Mouse (Mus musculus): ENCODE measurements at regions not wholly inside any gene's neighbourhood (a gene's known extent, or its start where the extent isn't known, plus 50 kb on each side); places are given as distances from the start of the nearest gene placed in this dataset.

GRCm38 (mm10) chr8:26815020-26815584 is 162.0 kb upstream of the Zfp703 start:
- Histone ChIP-seq H3K9me3 (ENCODE audit: low read length) (no peaks in the 10 kb centered on the region), H3K4me2 (ENCODE audit: low read depth) (no peak overlapping the region), H3K9ac (no peak overlapping the region), H3K36me3 (ENCODE audit: insufficient read depth) (no peaks in the 10 kb centered on the region), H3K27ac (ENCODE audit: low read depth, low read length) (no peak overlapping the region), H3K4me1 (ENCODE audit: insufficient read depth) (peaks cover 10% of the 10 kb centered on the region; the same call in 1 of the 2 replicates), H3K27me3 (ENCODE audit: insufficient read depth, low read length) (no peaks in the 10 kb centered on the region), H3K4me3 (ENCODE audit: low read depth, low read length) (no peak overlapping the region)
- TF ChIP-seq CTCF (IDR thresholded peaks at IDR 0.05; ENCODE audit: low read depth), result no peak
- DNase-seq, result no peak
- WGBS, result 47% methylated on average over 15 of the region's 15 CpGs
- ATAC-seq, result no peak; the same call in 1 of the 2 replicates

GRCm38 (mm10) chr8:26816977-26817376 is 160.1 kb upstream of the Zfp703 start:
- Histone ChIP-seq H3K9ac (no peak overlapping the region), H3K4me1 (ENCODE audit: insufficient read depth) (peaks cover 7% of the 10 kb centered on the region; the same call in 1 of the 2 replicates), H3K4me3 (ENCODE audit: low read depth, low read length) (no peak overlapping the region), H3K9me3 (ENCODE audit: low read length) (no peaks in the 10 kb centered on the region), H3K27me3 (ENCODE audit: insufficient read depth, low read length) (no peaks in the 10 kb centered on the region), H3K27ac (ENCODE audit: low read depth, low read length) (no peak overlapping the region), H3K4me2 (ENCODE audit: low read depth) (no peak overlapping the region), H3K36me3 (ENCODE audit: insufficient read depth) (no peaks in the 10 kb centered on the region)
- 73% methylated on average over 7 of the region's 7 CpGs for WGBS
- ATAC-seq (peak; percentile 54), DNase-seq (peak; percentile 44)
- TF ChIP-seq CTCF (IDR thresholded peaks at IDR 0.05; ENCODE audit: low read depth), result no peak

GRCm38 (mm10) chr8:26824189-26824941 is 152.8 kb upstream of the Zfp703 start:
- TF ChIP-seq CTCF (IDR thresholded peaks at IDR 0.05; ENCODE audit: low read depth), result no peak
- no peak for DNase-seq
- Histone ChIP-seq H3K4me2 (ENCODE audit: low read depth) (no peak overlapping the region), H3K4me1 (ENCODE audit: insufficient read depth) (no peaks in the 10 kb centered on the region), H3K9ac (no peak overlapping the region), H3K36me3 (ENCODE audit: insufficient read depth) (no peaks in the 10 kb centered on the region), H3K9me3 (ENCODE audit: low read length) (no peaks in the 10 kb centered on the region), H3K27me3 (ENCODE audit: insufficient read depth, low read length) (0 out of 2 replicates have a peak, but pooled peaks cover 4% of the 10 kb centered on the region), H3K27ac (ENCODE audit: low read depth, low read length) (no peak overlapping the region), H3K4me3 (ENCODE audit: low read depth, low read length) (no peak overlapping the region)
- 87% methylated on average over 8 of the region's 8 CpGs for WGBS
- ATAC-seq, result no peak

- ATAC-seq, result no peak
- H3K9me3 ChIP-seq (ENCODE audit: low read length), result no peaks in the 10 kb centered on the region
- H3K27ac ChIP-seq (ENCODE audit: low read depth, low read length), result no peak overlapping the region
- TF ChIP-seq CTCF (IDR thresholded peaks at IDR 0.05; ENCODE audit: low read depth), result no peak
- H3K9ac ChIP-seq, result no peak overlapping the region
- no peak overlapping the region for H3K4me2 ChIP-seq (ENCODE audit: low read depth)
- H3K27me3 ChIP-seq (ENCODE audit: insufficient read depth, low read length), result peaks cover 4% of the 10 kb centered on the region; the same call in 1 of the 2 replicates
- no peaks in the 10 kb centered on the region for H3K4me1 ChIP-seq (ENCODE audit: insufficient read depth)
- WGBS, result 57% methylated on average over 10 of the region's 10 CpGs
- no peaks in the 10 kb centered on the region for H3K36me3 ChIP-seq (ENCODE audit: insufficient read depth)
- no peak overlapping the region for H3K4me3 ChIP-seq (ENCODE audit: low read depth, low read length)
- DNase-seq, result no peak
These were observed 148.7 kb upstream of the Zfp703 start for GRCm38 (mm10) chr8:26828311-26828909.

GRCm38 (mm10) chr8:26829313-26829712 is 147.8 kb upstream of the Zfp703 start:
- DNase-seq, result no peak
- Histone ChIP-seq H3K36me3 (ENCODE audit: insufficient read depth) (no peaks in the 10 kb centered on the region), H3K27me3 (ENCODE audit: insufficient read depth, low read length) (peaks cover 4% of the 10 kb centered on the region; the same call in 1 of the 2 replicates), H3K4me3 (ENCODE audit: low read depth, low read length) (no peak overlapping the region), H3K9me3 (ENCODE audit: low read length) (no peaks in the 10 kb centered on the region), H3K9ac (no peak overlapping the region), H3K4me2 (ENCODE audit: low read depth) (no peak overlapping the region), H3K27ac (ENCODE audit: low read depth, low read length) (no peak overlapping the region), H3K4me1 (ENCODE audit: insufficient read depth) (no peaks in the 10 kb centered on the region)
- WGBS, result 89% methylated on average over 4 of the region's 4 CpGs
- no peak for TF ChIP-seq CTCF (IDR thresholded peaks at IDR 0.05; ENCODE audit: low read depth)
- ATAC-seq, result no peak

- peak; percentile 44 for TF ChIP-seq CTCF (IDR thresholded peaks at IDR 0.05; ENCODE audit: low read depth)
- Histone ChIP-seq H3K9me3 (ENCODE audit: low read length) (no peaks in the 10 kb centered on the region), H3K27ac (ENCODE audit: low read depth, low read length) (no peak overlapping the region), H3K36me3 (ENCODE audit: insufficient read depth) (no peaks in the 10 kb centered on the region), H3K4me2 (ENCODE audit: low read depth) (no peak overlapping the region), H3K4me1 (ENCODE audit: insufficient read depth) (0 out of 2 replicates have a peak, but pooled peaks cover 2% of the 10 kb centered on the region), H3K4me3 (ENCODE audit: low read depth, low read length) (no peak overlapping the region), H3K27me3 (ENCODE audit: insufficient read depth, low read length) (peaks cover 4% of the 10 kb centered on the region; the same call in 1 of the 2 replicates), H3K9ac (no peak overlapping the region)
- ATAC-seq (no peak), DNase-seq (no peak)
- WGBS, result 26% methylated on average over 5 of the region's 5 CpGs
These were observed 146.0 kb upstream of the Zfp703 start for GRCm38 (mm10) chr8:26831148-26831547.

GRCm38 (mm10) chr8:26831790-26832189 is 145.3 kb upstream of the Zfp703 start:
- no peak overlapping the region for H3K27ac ChIP-seq (ENCODE audit: low read depth, low read length)
- peaks cover 4% of the 10 kb centered on the region; the same call in 1 of the 2 replicates for H3K27me3 ChIP-seq (ENCODE audit: insufficient read depth, low read length)
- no peak for DNase-seq
- TF ChIP-seq CTCF (IDR thresholded peaks at IDR 0.05; ENCODE audit: low read depth), result no peak
- ATAC-seq, result no peak
- no peak overlapping the region for H3K9ac ChIP-seq
- 75% methylated on average over 6 of the region's 6 CpGs for WGBS
- H3K4me3 ChIP-seq (ENCODE audit: low read depth, low read length), result no peak overlapping the region
- H3K36me3 ChIP-seq (ENCODE audit: insufficient read depth), result no peaks in the 10 kb centered on the region
- no peak overlapping the region for H3K4me2 ChIP-seq (ENCODE audit: low read depth)
- 0 out of 2 replicates have a peak, but pooled peaks cover 2% of the 10 kb centered on the region for H3K4me1 ChIP-seq (ENCODE audit: insufficient read depth)
- H3K9me3 ChIP-seq (ENCODE audit: low read length), result no peaks in the 10 kb centered on the region
